Mouse (Mus musculus): ENCODE measurements around the gene Srgap1.

DNA sequence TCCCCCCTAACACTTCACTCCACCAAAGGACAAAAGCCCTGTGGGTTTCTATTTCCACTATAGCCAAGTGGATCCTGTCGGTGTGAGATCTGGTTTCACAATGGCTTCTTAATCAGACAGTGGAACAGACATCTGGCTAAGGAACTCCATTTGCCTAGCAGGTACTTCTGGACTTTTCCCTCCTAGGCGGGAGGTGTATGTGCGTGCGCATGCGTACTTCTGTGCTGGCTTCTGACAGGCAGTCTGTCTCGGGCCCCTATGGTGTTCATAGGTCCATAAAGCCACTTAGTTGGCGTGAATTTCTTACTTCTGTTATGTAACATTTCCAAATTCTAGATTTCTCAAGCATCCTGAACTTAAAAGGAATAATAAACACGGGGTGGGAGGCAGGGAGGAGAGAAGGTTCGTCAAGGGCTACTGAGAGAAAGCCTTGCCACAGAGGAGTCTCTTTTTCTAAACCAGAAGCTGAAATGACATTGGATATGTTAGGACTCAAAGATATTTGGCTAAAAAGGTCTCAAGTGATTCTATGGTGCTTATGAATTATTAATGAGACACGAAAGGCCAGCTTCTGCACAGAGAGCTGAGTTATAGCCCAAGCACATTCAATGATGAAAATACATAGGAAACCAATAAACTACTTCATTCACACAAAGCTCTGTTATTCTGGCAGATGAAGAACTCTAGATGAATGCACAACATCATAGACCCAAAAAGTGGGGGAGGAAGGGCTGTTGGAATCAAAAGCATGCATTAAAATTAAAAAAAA is 187.1 kb downstream of the Srgap1 start:
- TF ChIP-seq CTCF (IDR thresholded peaks at IDR 0.05; ENCODE audit: borderline replicate concordance, insufficient read depth, low read length), result no peak
- no peak for TF ChIP-seq POLR2A (IDR thresholded peaks at IDR 0.05; ENCODE audit: low read depth, low read length)
